Mouse (Mus musculus): ENCODE data around the gene Kdf1.

GRCm38 (mm10) chr4:133536081-133536480, 17.3 kb downstream of the Kdf1 start:
- TF ChIP-seq CTCF (IDR thresholded peaks at IDR 0.05; ENCODE audit: insufficient read depth, low read length) (no peak), POLR2A (IDR thresholded peaks at IDR 0.05; ENCODE audit: borderline replicate concordance, extremely low read depth, low read depth, low read length) (no peak)

Data from lung, adult 2 months (tissue).